In the genomic region with DNA sequence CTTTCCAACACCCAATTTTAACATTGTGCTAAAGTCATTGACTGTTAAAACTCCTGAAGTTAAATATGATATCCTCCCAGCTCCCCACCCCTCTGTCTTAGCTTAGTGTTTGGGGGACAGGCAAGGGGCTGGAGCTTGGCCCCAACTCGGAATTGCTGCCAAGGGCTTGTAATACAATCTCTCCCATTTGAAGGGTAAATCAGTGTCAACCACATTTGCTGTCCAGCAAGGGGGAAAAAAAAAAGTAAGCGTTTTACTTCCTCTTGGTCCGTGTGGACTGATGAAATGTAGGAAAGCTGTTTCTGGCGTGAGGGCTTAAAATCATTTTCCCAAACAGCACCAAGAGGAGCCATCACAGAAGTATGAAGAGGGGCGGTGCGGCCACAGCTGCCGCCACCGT, we compare ENCODE assay signal across 8 mouse cellular contexts. TPM values are rescaled to one million over a fixed set of nuclear protein-coding genes. Genes with fewer than 3 reads are reported as not detected.
DNase-seq lines count a peak whose midpoint lies in the region; ATAC-seq and TF ChIP-seq lines count a peak whose summit lies in the region.

No protein-coding gene starts in this region.

- no peaks in the 10 kb centered on the region for H3K9me3 ChIP-seq in forebrain, embryonic 11.5 days (ENCODE audit: control insufficient read depth, low read length)
- no peaks in the 10 kb centered on the region for H3K9me3 ChIP-seq in limb, embryonic 12.5 days

- no peak; the same call in 1 of the 2 replicates for ATAC-seq in forebrain, embryonic 11.5 days (replicated peaks; ENCODE audit: low FRiP score)
- ATAC-seq in limb, embryonic 12.5 days (ENCODE audit: insufficient number of reproducible peaks, insufficient read depth, low FRiP score, low TSS enrichment, low read depth), result peak; percentile 86
- ATAC-seq in erythroblast, adult 5-6 weeks (replicated peaks; ENCODE audit: low FRiP score, poor library complexity, severe bottlenecking), result no peak

- H3K36me3 ChIP-seq in forebrain, embryonic 11.5 days (ENCODE audit: control insufficient read depth, insufficient read depth, low read length), result no peaks in the 10 kb centered on the region
- no peaks in the 10 kb centered on the region for H3K36me3 ChIP-seq in limb, embryonic 12.5 days
- H3K36me3 ChIP-seq in small intestine, adult 2 months (ENCODE audit: control insufficient read depth, insufficient read depth, low read length), result no peaks in the 10 kb centered on the region

- 0 out of 2 replicates have a peak, but pooled peaks cover 2% of the 10 kb centered on the region for H3K4me1 ChIP-seq in forebrain, embryonic 11.5 days (replicated peaks; ENCODE audit: control insufficient read depth, insufficient read depth, low read length)
- peaks cover 35% of the 10 kb centered on the region for H3K4me1 ChIP-seq in limb, embryonic 12.5 days (replicated peaks)
- H3K4me1 ChIP-seq in small intestine, adult 2 months (ENCODE audit: control insufficient read depth, insufficient read depth, insufficient read length, low read length), result peaks cover 7% of the 10 kb centered on the region

- peak; percentile 1 for DNase-seq in lung, postnatal 10 days
- no peak for DNase-seq in lung, adult 18-20 months
- no peak for DNase-seq in forebrain, embryonic 11.5 days (ENCODE audit: low spot score)
- DNase-seq in cerebellum, adult 18-20 months, result no peak
- DNase-seq in kidney, adult 9 months, result no peak

- 2% methylated on average over 8 of the region's 8 CpGs for WGBS in forebrain, embryonic 11.5 days
- 0% methylated on average over 8 of the region's 8 CpGs for WGBS in limb, embryonic 12.5 days
- 16% methylated on average over 8 of the region's 8 CpGs for WGBS in small intestine, adult 2 months

- H3K4me3 ChIP-seq in forebrain, embryonic 11.5 days (ENCODE audit: low read depth, low read length), result peak overlapping the region; percentile 39
- peak overlapping the region; percentile 49 for H3K4me3 ChIP-seq in limb, embryonic 12.5 days (replicated peaks)
- H3K4me3 ChIP-seq in small intestine, adult 2 months (ENCODE audit: low read depth, low read length), result peak overlapping the region; percentile 53

- H3K9ac ChIP-seq in forebrain, embryonic 11.5 days (ENCODE audit: low read length), result peak overlapping the region; percentile 79
- H3K9ac ChIP-seq in limb, embryonic 12.5 days (replicated peaks), result peak overlapping the region; percentile 71

- peak overlapping the region; percentile 53; the same call in 1 of the 2 replicates for H3K27ac ChIP-seq in forebrain, embryonic 11.5 days (ENCODE audit: low read depth, low read length)
- peak overlapping the region; percentile 99 for H3K27ac ChIP-seq in limb, embryonic 12.5 days
- H3K27ac ChIP-seq in small intestine, adult 2 months (ENCODE audit: insufficient read depth, low read depth, low read length), result no peak overlapping the region

- no peak for TF ChIP-seq POLR2A in small intestine, adult 2 months (IDR thresholded peaks at IDR 0.05; ENCODE audit: low read depth, low read length)

- no peaks in the 10 kb centered on the region for H3K27me3 ChIP-seq in forebrain, embryonic 11.5 days (ENCODE audit: control insufficient read depth, insufficient read depth, low read length)
- no peaks in the 10 kb centered on the region for H3K27me3 ChIP-seq in limb, embryonic 12.5 days
- H3K27me3 ChIP-seq in small intestine, adult 2 months (ENCODE audit: control insufficient read depth, insufficient read depth, low read length), result peaks cover 4% of the 10 kb centered on the region; the same call in 1 of the 2 replicates

- H3K4me2 ChIP-seq in forebrain, embryonic 11.5 days (ENCODE audit: low read depth, low read length, severe bottlenecking), result peak overlapping the region; percentile 79
- H3K4me2 ChIP-seq in limb, embryonic 12.5 days, result peak overlapping the region; percentile 75

- no peak for TF ChIP-seq CTCF in small intestine, adult 2 months (IDR thresholded peaks at IDR 0.05; ENCODE audit: extremely low read depth, insufficient read length, insufficient replicate concordance, low read depth, low read length)

RNA-seq across cellular contexts. Expression of gene Fancf, which starts 16.7 kb away (rescaled TPM):
- polyA plus RNA-seq in forebrain, embryonic 11.5 days (2014; fragmentation: Nextera tagmentation; extraction: Ambion mirVana), result 15.5 and 15.7 TPM in 2 replicates
- 27.0 and 27.2 TPM in 2 replicates for polyA plus RNA-seq in limb, embryonic 12.5 days (2016; fragmentation: Nextera tagmentation; extraction: Ambion mirVana)
- polyA plus RNA-seq in small intestine, adult 2 months (2012; rRNA removed), result 10.6 and 14.4 TPM in 2 replicates
- total RNA-seq in erythroblast, adult 5-6 weeks (2015; ENCODE audit: low replicate concordance), result 1.7 and 4.4 TPM in 2 replicates
- 1.5 and 2.2 TPM in 2 replicates for total RNA-seq in erythroblast, adult 5-6 weeks (2017; ENCODE audit: low replicate concordance)

RNA-seq across cellular contexts. Expression of gene Gas2, which starts 16.9 kb away (rescaled TPM):
- polyA plus RNA-seq in forebrain, embryonic 11.5 days (2014; fragmentation: Nextera tagmentation; extraction: Ambion mirVana), result 33.3 and 34.0 TPM in 2 replicates
- polyA plus RNA-seq in limb, embryonic 12.5 days (2016; fragmentation: Nextera tagmentation; extraction: Ambion mirVana), result 176 and 179 TPM in 2 replicates
- 0.61 and 1.1 TPM in 2 replicates for polyA plus RNA-seq in small intestine, adult 2 months (2012; rRNA removed)
- total RNA-seq in erythroblast, adult 5-6 weeks (2015; ENCODE audit: low replicate concordance), result 2.7 and 3.3 TPM in 2 replicates
- total RNA-seq in erythroblast, adult 5-6 weeks (2017; ENCODE audit: low replicate concordance), result 1.8 and 2.9 TPM in 2 replicates

Comparison
In these comparisons a context has a peak if more than half of its experiments do, and no peak if none do; other contexts are left out.
1. RNA of gene Gas2, which starts 16.9 kb away (polyA plus RNA-seq): 176 to 179 TPM in limb, embryonic 12.5 days and 33.3 to 34.0 TPM in forebrain, embryonic 11.5 days; 0.61 to 1.1 TPM in small intestine, adult 2 months; every median in the first group is over 10 times any median in the second.
2. Peak in every context shown above with its lines, with median percentiles within 50 percentile points of each other: H3K4me3 ChIP-seq.